Mouse (Mus musculus) bone marrow macrophage, adult 2 months (primary cell): Measurements from ENCODE around the gene Pde4d.

ENCODE experiments used
- CTCF ChIP-seq: IDR thresholded peaks from 2 replicates; pipeline ENCODE4 v1.5.1; 2012; ENCODE audit warnings: low read depth, mild to moderate bottlenecking, low read length, moderate library complexity
- POLR2A ChIP-seq: IDR thresholded peaks from 2 replicates; pipeline ENCODE4 v1.6.1; 2012; ENCODE audit warnings: mild to moderate bottlenecking, low read depth, low read length, borderline replicate concordance

DNA sequence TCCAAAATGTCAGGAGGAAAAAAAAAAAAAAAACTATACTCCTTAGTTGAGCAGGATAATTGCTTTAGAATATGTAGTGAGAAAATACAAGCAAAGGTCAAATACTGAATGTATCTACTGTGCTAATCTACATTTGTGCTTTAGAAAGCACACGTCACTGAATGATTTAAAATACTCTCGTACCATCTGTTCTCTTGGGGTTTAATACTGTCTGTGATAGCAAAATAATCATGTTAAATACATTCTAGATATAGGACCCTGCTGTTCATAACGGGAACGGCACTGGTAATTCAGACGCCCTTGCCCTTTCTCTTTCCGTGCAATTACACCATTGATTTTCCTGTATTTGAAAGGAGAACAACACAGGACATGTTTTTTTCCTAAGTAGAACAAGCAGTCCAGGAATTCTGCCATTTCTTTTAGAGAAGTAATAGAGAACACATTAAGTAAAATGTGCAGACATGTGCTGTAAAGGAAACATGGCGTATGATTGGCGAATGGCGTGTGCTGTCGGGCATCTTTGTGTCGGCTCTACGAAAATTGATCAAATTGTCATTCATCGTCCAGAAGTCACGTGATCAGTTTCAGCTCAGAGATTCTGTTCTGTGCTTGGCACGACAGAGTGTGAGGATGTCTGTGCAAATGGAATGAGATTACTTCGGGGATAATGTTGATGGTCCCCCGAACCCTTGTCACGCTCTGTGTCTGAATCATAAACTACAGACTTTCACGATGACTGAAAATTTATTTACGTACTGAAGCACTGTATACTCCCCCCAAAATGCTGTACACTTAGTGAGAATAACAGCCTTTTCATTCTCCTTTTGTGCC, 1119.1 kb downstream of the Pde4d start:
- no peak for TF ChIP-seq POLR2A
- TF ChIP-seq CTCF = no peak
